Mouse (Mus musculus): ENCODE measurements around the gene Gm29735. TPM values are rescaled to one million over a fixed set of nuclear protein-coding genes. Genes with fewer than 3 reads are reported as not detected.
"Not testable (repeated sequence)": the region's sequence is repeated elsewhere in the genome, so short reads cannot be mapped to it uniquely, and the experiment has no call there.

Gm29735 gene
- total RNA-seq, 2 experiments from 2014 or later: not detected

- no peak for ATAC-seq (replicated peaks; ENCODE audit: low FRiP score, poor library complexity, severe bottlenecking)
Observed at GRCm38 (mm10) chr7:142134206-142134995, 22.5 kb downstream of the Gm29735 start.

DNA sequence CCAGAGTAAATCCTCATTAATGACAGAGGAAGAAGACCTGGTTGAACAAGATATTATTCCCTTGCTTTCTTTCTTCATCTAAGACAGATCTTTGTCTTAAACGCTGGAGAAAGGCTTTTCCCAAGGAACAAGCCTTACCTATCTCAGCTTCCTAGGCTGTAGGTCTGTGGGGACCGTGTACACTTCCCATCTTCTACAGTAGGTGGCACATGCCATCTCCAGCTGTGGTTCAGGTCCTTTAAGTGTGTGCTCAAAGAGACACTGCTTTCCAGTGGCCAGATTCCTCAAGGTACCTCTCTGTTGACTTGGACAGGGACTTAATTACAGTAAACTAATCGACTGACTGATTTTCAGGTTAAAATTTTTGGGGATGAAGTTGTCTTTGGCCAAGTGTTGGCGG is 28.1 kb downstream of the Gm29735 start:
- ATAC-seq (replicated peaks; ENCODE audit: low FRiP score, poor library complexity, severe bottlenecking): no peak

- ATAC-seq (replicated peaks; ENCODE audit: low FRiP score, poor library complexity, severe bottlenecking): not testable (repeated sequence)
Observed at GRCm38 (mm10) chr7:142120629-142121028, 36.3 kb downstream of the Gm29735 start, which contains the start of gene Gm45618. TSS of gene Gm45618 (minus strand) at chr7:142120729.

GRCm38 (mm10) chr7:142119632-142120031 is 37.3 kb downstream of the Gm29735 start:
- peak; percentile 70 for ATAC-seq (replicated peaks; ENCODE audit: low FRiP score, poor library complexity, severe bottlenecking)

Other genes with a start within 250 kb of the Gm29735 start
- gene Tollip, start 238.6 kb downstream of the Gm29735 start, total RNA-seq (2015; ENCODE audit: low replicate concordance): 7.3 and 25.5 TPM in 2 replicates
- gene Tollip, start 238.6 kb downstream of the Gm29735 start, total RNA-seq (2017; ENCODE audit: low replicate concordance): 16.4 and 19.4 TPM in 2 replicates
- not detected in 2 replicates for gene Brsk2, start 207.4 kb downstream of the Gm29735 start, total RNA-seq (2015; ENCODE audit: low replicate concordance)
- not detected in 2 replicates for gene Brsk2, start 207.4 kb downstream of the Gm29735 start, total RNA-seq (2017; ENCODE audit: low replicate concordance)
- gene Mob2, start 96.0 kb downstream of the Gm29735 start, total RNA-seq (2015; ENCODE audit: low replicate concordance): 67.1 and 69.6 TPM in 2 replicates
- 75.1 and 76.9 TPM in 2 replicates for gene Mob2, start 96.0 kb downstream of the Gm29735 start, total RNA-seq (2017; ENCODE audit: low replicate concordance)
- 13.3 and 22.2 TPM in 2 replicates for gene Dusp8, start 61.3 kb downstream of the Gm29735 start, total RNA-seq (2015; ENCODE audit: low replicate concordance)
- 14.7 and 15.9 TPM in 2 replicates for gene Dusp8, start 61.3 kb downstream of the Gm29735 start, total RNA-seq (2017; ENCODE audit: low replicate concordance)
- gene Gm45618, start 36.4 kb downstream of the Gm29735 start, total RNA-seq (2015; ENCODE audit: low replicate concordance): not detected in 2 replicates
- gene Gm45618, start 36.4 kb downstream of the Gm29735 start, total RNA-seq (2017; ENCODE audit: low replicate concordance): not detected in 2 replicates
- gene Gm39115, start 21.1 kb downstream of the Gm29735 start, total RNA-seq (2015; ENCODE audit: low replicate concordance): not detected in 2 replicates
- not detected in 2 replicates for gene Gm39115, start 21.1 kb downstream of the Gm29735 start, total RNA-seq (2017; ENCODE audit: low replicate concordance)
- not detected in 2 replicates for gene Gm45337, start 12.5 kb downstream of the Gm29735 start, total RNA-seq (2015; ENCODE audit: low replicate concordance)
- gene Gm45337, start 12.5 kb downstream of the Gm29735 start, total RNA-seq (2017; ENCODE audit: low replicate concordance): not detected in 2 replicates
- gene Gm4553, start 8.6 kb upstream of the Gm29735 start, total RNA-seq (2015; ENCODE audit: low replicate concordance): not detected in 2 replicates
- gene Gm4553, start 8.6 kb upstream of the Gm29735 start, total RNA-seq (2017; ENCODE audit: low replicate concordance): not detected in 2 replicates
- not detected in 2 replicates for gene Krtap5-2, start 18.9 kb upstream of the Gm29735 start, total RNA-seq (2015; ENCODE audit: low replicate concordance)
- not detected in 2 replicates for gene Krtap5-2, start 18.9 kb upstream of the Gm29735 start, total RNA-seq (2017; ENCODE audit: low replicate concordance)
- gene Gm10153, start 33.3 kb upstream of the Gm29735 start, total RNA-seq (2015; ENCODE audit: low replicate concordance): not detected in 2 replicates
- not detected in 2 replicates for gene Gm10153, start 33.3 kb upstream of the Gm29735 start, total RNA-seq (2017; ENCODE audit: low replicate concordance)
- not detected in 2 replicates for gene Krtap5-3, start 44.3 kb upstream of the Gm29735 start, total RNA-seq (2015; ENCODE audit: low replicate concordance)
- not detected in 2 replicates for gene Krtap5-3, start 44.3 kb upstream of the Gm29735 start, total RNA-seq (2017; ENCODE audit: low replicate concordance)
- not detected in 2 replicates for gene Gm7579, start 54.7 kb upstream of the Gm29735 start, total RNA-seq (2015; ENCODE audit: low replicate concordance)
- not detected in 2 replicates for gene Gm7579, start 54.7 kb upstream of the Gm29735 start, total RNA-seq (2017; ENCODE audit: low replicate concordance)
- not detected in 2 replicates for gene Krtap5-5, start 72.9 kb upstream of the Gm29735 start, total RNA-seq (2015; ENCODE audit: low replicate concordance)
- gene Krtap5-5, start 72.9 kb upstream of the Gm29735 start, total RNA-seq (2017; ENCODE audit: low replicate concordance): not detected in 2 replicates
- gene Gm40460, start 84.0 kb upstream of the Gm29735 start, total RNA-seq (2015; ENCODE audit: low replicate concordance): not detected in 2 replicates
- not detected in 2 replicates for gene Gm40460, start 84.0 kb upstream of the Gm29735 start, total RNA-seq (2017; ENCODE audit: low replicate concordance)
- not detected in 2 replicates for gene Gm2431, start 101.2 kb upstream of the Gm29735 start, total RNA-seq (2015; ENCODE audit: low replicate concordance)
- not detected in 2 replicates for gene Gm2431, start 101.2 kb upstream of the Gm29735 start, total RNA-seq (2017; ENCODE audit: low replicate concordance)
- gene Gm4559, start 117.2 kb upstream of the Gm29735 start, total RNA-seq (2015; ENCODE audit: low replicate concordance): not detected in 2 replicates
- not detected in 2 replicates for gene Gm4559, start 117.2 kb upstream of the Gm29735 start, total RNA-seq (2017; ENCODE audit: low replicate concordance)
- not detected in 2 replicates for gene Krtap5-1, start 140.0 kb upstream of the Gm29735 start, total RNA-seq (2015; ENCODE audit: low replicate concordance)
- not detected in 2 replicates for gene Krtap5-1, start 140.0 kb upstream of the Gm29735 start, total RNA-seq (2017; ENCODE audit: low replicate concordance)
- not detected in 2 replicates for gene Krtap5-4, start 146.4 kb upstream of the Gm29735 start, total RNA-seq (2015; ENCODE audit: low replicate concordance)
- gene Krtap5-4, start 146.4 kb upstream of the Gm29735 start, total RNA-seq (2017; ENCODE audit: low replicate concordance): not detected in 2 replicates
- gene Ifitm10, start 216.6 kb upstream of the Gm29735 start, total RNA-seq (2015; ENCODE audit: low replicate concordance): 1.0 and 1.2 TPM in 2 replicates
- 0.42 TPM in 1 of 2 replicates, not detected in the other for gene Ifitm10, start 216.6 kb upstream of the Gm29735 start, total RNA-seq (2017; ENCODE audit: low replicate concordance)
- not detected in 2 replicates for gene Gm49369, start 225.6 kb upstream of the Gm29735 start, total RNA-seq (2015; ENCODE audit: low replicate concordance)
- gene Gm49369, start 225.6 kb upstream of the Gm29735 start, total RNA-seq (2017; ENCODE audit: low replicate concordance): 121 and 215 TPM in 2 replicates
- gene Ctsd, start 230.9 kb upstream of the Gm29735 start, total RNA-seq (2015; ENCODE audit: low replicate concordance): 138 and 155 TPM in 2 replicates
- gene Ctsd, start 230.9 kb upstream of the Gm29735 start, total RNA-seq (2017; ENCODE audit: low replicate concordance): 126 and 150 TPM in 2 replicates